26 mouse cellular contexts compared by ENCODE assay signal in genomic region chr6:100542154-100542997, GRCm38 (mm10).
DNase-seq lines count a peak whose midpoint lies in the region; ATAC-seq and TF ChIP-seq lines count a peak whose summit lies in the region.
"Had no signal": no experiment of that assay in that cellular context is flagged by ENCODE, and none has a peak within 500 bp of the region (broad histone marks: within the 10 kb centered on the region; RNA-seq: fewer than 3 reads in every experiment).

No protein-coding gene starts in this region.

- peaks cover 17% of the 10 kb centered on the region for H3K4me1 ChIP-seq in hindbrain, embryonic 13.5 days (replicated peaks)
- peaks cover 5% of the 10 kb centered on the region; the same call in 1 of the 2 replicates for H3K4me1 ChIP-seq in hindbrain, embryonic 11.5 days (replicated peaks; ENCODE audit: control insufficient read depth, insufficient read depth, low read length)
- no peaks in the 10 kb centered on the region for H3K4me1 ChIP-seq in midbrain, postnatal 0 days (ENCODE audit: insufficient read depth, low read length)
- H3K4me1 ChIP-seq: embryonic facial prominence, embryonic 13.5 days had no signal

- H3K27ac ChIP-seq in hindbrain, embryonic 13.5 days, result peak overlapping the region; percentile 30; the same call in 1 of the 2 replicates
- no peak overlapping the region for H3K27ac ChIP-seq in hindbrain, embryonic 11.5 days (ENCODE audit: low read depth, low read length)
- no peak overlapping the region for H3K27ac ChIP-seq in midbrain, postnatal 0 days (ENCODE audit: low read depth, low read length)
- H3K27ac ChIP-seq: embryonic facial prominence, embryonic 13.5 days; limb, embryonic 15.5 days; liver, embryonic 14.5 days; stomach, postnatal 0 days had no signal

- peaks cover 19% of the 10 kb centered on the region for H3K27me3 ChIP-seq in hindbrain, embryonic 13.5 days
- no peaks in the 10 kb centered on the region for H3K27me3 ChIP-seq in hindbrain, embryonic 11.5 days (ENCODE audit: control insufficient read depth, insufficient read depth, low read length)
- no peaks in the 10 kb centered on the region for H3K27me3 ChIP-seq in midbrain, postnatal 0 days (ENCODE audit: insufficient read depth, low read length)
- H3K27me3 ChIP-seq: limb, embryonic 15.5 days had no signal

- H3K4me3 ChIP-seq in hindbrain, embryonic 13.5 days, result no peak overlapping the region
- no peak overlapping the region for H3K4me3 ChIP-seq in hindbrain, embryonic 11.5 days (ENCODE audit: low read depth, low read length)
- no peak overlapping the region for H3K4me3 ChIP-seq in midbrain, postnatal 0 days (ENCODE audit: low read depth, low read length)
- H3K4me3 ChIP-seq: embryonic facial prominence, embryonic 13.5 days; limb, embryonic 15.5 days had no signal

- peak; percentile 8 for DNase-seq in embryo, embryonic 10.5 days (ENCODE audit: low spot score)
- no peak for DNase-seq in embryo, embryonic 9.5 days (ENCODE audit: extremely low spot score)
- DNase-seq in hindbrain, embryonic 11.5 days (ENCODE audit: low spot score), result no peak
- DNase-seq in brain, embryonic 14.5 days (ENCODE audit: low read depth), result peak; percentile 45
- peak; percentile 62 for DNase-seq in midbrain, postnatal 0 days (ENCODE audit: low spot score)
- no peak for DNase-seq in adrenal gland, postnatal 10 days
- DNase-seq: adrenal gland, postnatal 14 days; cerebellum, adult 9-10 months; gastrocnemius, postnatal 25 days; heart, adult 18-20 months; kidney, adult 18-20 months; kidney, postnatal 4 days; lung, embryonic 14.5 days; lung, postnatal 36 days; right cerebral cortex, postnatal 14 days; thymus, adult 2 months; thymus, postnatal 4 days had no signal

- TF ChIP-seq CTCF in brain, embryonic 14.5 days (IDR thresholded peaks at IDR 0.05; ENCODE audit: borderline replicate concordance, extremely low read depth, insufficient read depth, insufficient read length), result no peak
- TF ChIP-seq CTCF in midbrain, postnatal 0 days (IDR thresholded peaks at IDR 0.05), result no peak

- no peaks in the 10 kb centered on the region for H3K36me3 ChIP-seq in hindbrain, embryonic 13.5 days
- no peaks in the 10 kb centered on the region for H3K36me3 ChIP-seq in hindbrain, embryonic 11.5 days (ENCODE audit: control insufficient read depth, insufficient read depth, low read length)
- no peaks in the 10 kb centered on the region for H3K36me3 ChIP-seq in midbrain, postnatal 0 days (ENCODE audit: insufficient read depth, low read length)
- H3K36me3 ChIP-seq: embryonic facial prominence, embryonic 13.5 days; limb, embryonic 15.5 days had no signal

- 0 out of 2 replicates have a peak overlapping the region, but pooled peaks have one; percentile 24 for H3K9ac ChIP-seq in hindbrain, embryonic 13.5 days
- no peak overlapping the region for H3K9ac ChIP-seq in hindbrain, embryonic 11.5 days (ENCODE audit: low read depth, low read length)
- no peak overlapping the region for H3K9ac ChIP-seq in midbrain, postnatal 0 days (replicated peaks; ENCODE audit: low read length, poor library complexity, severe bottlenecking)
- H3K9ac ChIP-seq: embryonic facial prominence, embryonic 13.5 days; limb, embryonic 15.5 days; liver, embryonic 14.5 days; lung, embryonic 14.5 days had no signal

- WGBS in hindbrain, embryonic 13.5 days, result 51% methylated on average over 15 of the region's 15 CpGs
- 67% methylated on average over 15 of the region's 15 CpGs for WGBS in hindbrain, embryonic 11.5 days
- 53% methylated on average over 15 of the region's 15 CpGs for whole genome bisulfite sequencing in midbrain, postnatal 0 days

- no peaks in the 10 kb centered on the region for H3K9me3 ChIP-seq in hindbrain, embryonic 13.5 days
- H3K9me3 ChIP-seq in hindbrain, embryonic 11.5 days (ENCODE audit: control insufficient read depth, low read length), result no peaks in the 10 kb centered on the region
- no peaks in the 10 kb centered on the region for H3K9me3 ChIP-seq in midbrain, postnatal 0 days (ENCODE audit: low read length)
- H3K9me3 ChIP-seq: embryonic facial prominence, embryonic 13.5 days; limb, embryonic 15.5 days had no signal

- 0 out of 2 replicates have a peak, but pooled peaks have one; percentile 18 for ATAC-seq in hindbrain, embryonic 13.5 days (ENCODE audit: low FRiP score)
- ATAC-seq in hindbrain, embryonic 11.5 days (ENCODE audit: low FRiP score), result no peak
- no peak for ATAC-seq in midbrain, postnatal 0 days (ENCODE audit: low FRiP score)
- no peak for ATAC-seq in megakaryocyte, adult 5-6 weeks (ENCODE audit: poor library complexity, severe bottlenecking)
- ATAC-seq: activated CD4-positive, CD25-positive, alpha-beta regulatory T cell, adult 4 months; forebrain, embryonic 16.5 days; inflammation-experienced regulatory T-cells, adult 6 months had no signal

- H3K4me2 ChIP-seq in hindbrain, embryonic 13.5 days, result no peak overlapping the region
- H3K4me2 ChIP-seq in hindbrain, embryonic 11.5 days (replicated peaks; ENCODE audit: low read depth, low read length), result no peak overlapping the region
- no peak overlapping the region for H3K4me2 ChIP-seq in midbrain, postnatal 0 days (ENCODE audit: low read depth, low read length, poor library complexity, severe bottlenecking)
- H3K4me2 ChIP-seq: embryonic facial prominence, embryonic 13.5 days; limb, embryonic 15.5 days; lung, embryonic 14.5 days had no signal

- TF ChIP-seq POLR2A in brain, embryonic 14.5 days (IDR thresholded peaks at IDR 0.05; ENCODE audit: borderline replicate concordance, extremely low read depth, insufficient read depth, insufficient read length, poor library complexity, severe bottlenecking), result no peak

Comparison
In these comparisons a context has a peak if more than half of its experiments do, and no peak if none do; other contexts are left out.
1. DNase-seq: peak in embryo, embryonic 10.5 days (single experiment), brain, embryonic 14.5 days (single experiment) and midbrain, postnatal 0 days (single experiment); none in embryo, embryonic 9.5 days (single experiment), hindbrain, embryonic 11.5 days (single experiment) and adrenal gland, postnatal 10 days (single experiment).